Mouse (Mus musculus) myocyte (in vitro differentiated cells): ENCODE measurements around the gene Fndc9. TPM values are rescaled to one million over a fixed set of nuclear protein-coding genes. Genes with fewer than 3 reads are reported as not detected.

Source experiments
- H3K27me3 ChIP-seq: one replicate; pipeline ENCODE4 v1.6.1; 2011; ENCODE audit not compliant: control insufficient read depth, insufficient read depth, insufficient read length
- H3K36me3 ChIP-seq: one replicate; pipeline ENCODE4 v1.6.1; 2011; ENCODE audit not compliant: control insufficient read depth, insufficient read depth
- H3K4me2 ChIP-seq: one replicate; pipeline ENCODE4 v1.6.1; 2011; ENCODE audit warnings: low read depth, control low read depth
- H3K4me3 ChIP-seq: one replicate; pipeline ENCODE4 v1.5.1; 2011; ENCODE audit warnings: mild to moderate bottlenecking, control low read depth, moderate library complexity
- H3K79me2 ChIP-seq: one replicate; pipeline ENCODE4 v1.6.1; 2011; ENCODE audit not compliant: control insufficient read depth, insufficient read depth
- H3ac ChIP-seq: one replicate; pipeline ENCODE4 v1.6.1; 2011; ENCODE audit not compliant: control insufficient read depth, insufficient read length
- CEBPB ChIP-seq: IDR thresholded peaks from 2 replicates; pipeline ENCODE4 v1.6.1; 2011; ENCODE audit warnings: mild to moderate bottlenecking, moderate library complexity; ENCODE audit not compliant: poor library complexity, insufficient read depth, severe bottlenecking
- E2F4 ChIP-seq: IDR thresholded peaks from one replicate; pipeline ENCODE4 v1.6.1; 2011; ENCODE audit warnings: mild to moderate bottlenecking, control low read depth, moderate library complexity; ENCODE audit not compliant: insufficient read depth
- MAX ChIP-seq: IDR thresholded peaks from one replicate; pipeline ENCODE4 v1.6.1; 2011; ENCODE audit warnings: low read depth, mild to moderate bottlenecking, control low read depth
- MYOD1 ChIP-seq, 3 experiments: IDR thresholded peaks; one replicate each; pipeline ENCODE4 v1.6.1; 2011; ENCODE audit warnings: control low read depth in 2 of 3, low read depth in 2 of 3, mild to moderate bottlenecking in 2 of 3, moderate library complexity in 1 of 3; ENCODE audit not compliant: insufficient read length in 2 of 3, control insufficient read depth in 1 of 3
- MYOG ChIP-seq, 3 experiments: IDR thresholded peaks; one replicate each; pipeline ENCODE4 v1.6.1; 2011; ENCODE audit warnings: control low read depth in 2 of 3, low read depth in 2 of 3, mild to moderate bottlenecking in 2 of 3; ENCODE audit not compliant: insufficient read length in 2 of 3, control insufficient read depth in 1 of 3, insufficient read depth in 1 of 3
- POLR2A ChIP-seq: IDR thresholded peaks from one replicate; pipeline ENCODE4 v1.6.1; 2011; ENCODE audit warnings: low read depth, mild to moderate bottlenecking, control low read depth, moderate library complexity; ENCODE audit not compliant: insufficient read length
- POLR2AphosphoS2 ChIP-seq: IDR thresholded peaks from one replicate; pipeline ENCODE4 v1.6.1; 2011; ENCODE audit warnings: low read depth, control low read depth; ENCODE audit not compliant: insufficient read length
- REST ChIP-seq: IDR thresholded peaks from one replicate; pipeline ENCODE4 v1.6.1; 2011; ENCODE audit warnings: mild to moderate bottlenecking, control low read depth, moderate library complexity; ENCODE audit not compliant: insufficient read depth, insufficient read length
- SRF ChIP-seq: IDR thresholded peaks from one replicate; pipeline ENCODE4 v1.6.1; 2011; ENCODE audit warnings: low read depth; ENCODE audit not compliant: control insufficient read depth, insufficient read length
- TCF12 ChIP-seq: IDR thresholded peaks from one replicate; pipeline ENCODE4 v1.6.1; 2011; ENCODE audit warnings: mild to moderate bottlenecking, control low read depth; ENCODE audit not compliant: poor library complexity, insufficient read depth, severe bottlenecking
- TCF3 ChIP-seq: IDR thresholded peaks from one replicate; pipeline ENCODE4 v1.6.1; 2011; ENCODE audit warnings: low read depth, control low read depth; ENCODE audit not compliant: insufficient read length
- USF1 ChIP-seq: IDR thresholded peaks from one replicate; pipeline ENCODE4 v1.6.1; 2011; ENCODE audit warnings: low read depth, mild to moderate bottlenecking, control low read depth, moderate library complexity
- polyA plus RNA-seq: library from polyadenylated mRNA; unstranded; fragments of >200 nt; fragmentation: generic; extraction: Trizol; gene quantifications from one replicate; pipeline ENCODE4 v1.2.1, GENCODE M21; 2012; ENCODE audit warnings: missing spikeins

The Fndc9 gene
- polyA plus RNA-seq, 1 experiment: 0.74 TPM

GRCm38 (mm10) chr11:46251994-46252393 lies 16.7 kb downstream of the Fndc9 start:
- Histone ChIP-seq H3K36me3 (no peaks in the 10 kb centered on the region), H3K4me3 (no peak overlapping the region), H3ac (no peak overlapping the region), H3K27me3 (no peaks in the 10 kb centered on the region), H3K79me2 (no peaks in the 10 kb centered on the region), H3K4me2 (no peak overlapping the region)
- no peak for TF ChIP-seq POLR2AphosphoS2
- peak in 1 of 3 experiments; percentile 31 for TF ChIP-seq MYOG (IDR thresholded peaks at IDR 0.05; ENCODE audit: control insufficient read depth in 1 of 3, insufficient read depth in 1 of 3, insufficient read length in 2 of 3, low read depth in 2 of 3)

GRCm38 (mm10) chr11:46255291-46255690 lies 20.0 kb downstream of the Fndc9 start:
- Histone ChIP-seq H3K36me3 (no peaks in the 10 kb centered on the region), H3K27me3 (no peaks in the 10 kb centered on the region), H3K79me2 (no peaks in the 10 kb centered on the region), H3K4me2 (no peak overlapping the region), H3ac (no peak overlapping the region), H3K4me3 (no peak overlapping the region)
- TF ChIP-seq E2F4 (no peak), MAX (no peak), POLR2A (no peak), MYOD1 (IDR thresholded peaks at IDR 0.05; ENCODE audit: control insufficient read depth in 1 of 3, insufficient read length in 2 of 3, low read depth in 2 of 3) (no peak), REST (no peak)

- no peaks in the 10 kb centered on the region for H3K27me3 ChIP-seq
- H3ac ChIP-seq: no peak overlapping the region
- no peaks in the 10 kb centered on the region for H3K79me2 ChIP-seq
- no peak overlapping the region for H3K4me2 ChIP-seq
- TF ChIP-seq MYOD1 (IDR thresholded peaks at IDR 0.05; ENCODE audit: control insufficient read depth in 1 of 3, insufficient read length in 2 of 3, low read depth in 2 of 3) (no peak), CEBPB (no peak), POLR2AphosphoS2 (no peak), TCF12 (no peak), TCF3 (no peak), REST (no peak), POLR2A (no peak), USF1 (no peak), MYOG (IDR thresholded peaks at IDR 0.05; ENCODE audit: control insufficient read depth in 1 of 3, insufficient read depth in 1 of 3, insufficient read length in 2 of 3, low read depth in 2 of 3) (no peak), MAX (no peak), SRF (no peak), E2F4 (no peak)
- no peaks in the 10 kb centered on the region for H3K36me3 ChIP-seq
- H3K4me3 ChIP-seq: no peak overlapping the region
These were observed 22.9 kb downstream of the Fndc9 start for GRCm38 (mm10) chr11:46258207-46258606.

GRCm38 (mm10) chr11:46258749-46259148 lies 23.4 kb downstream of the Fndc9 start:
- TF ChIP-seq MAX: no peak
- TF ChIP-seq POLR2A: no peak
- no peak for TF ChIP-seq MYOG (IDR thresholded peaks at IDR 0.05; ENCODE audit: control insufficient read depth in 1 of 3, insufficient read depth in 1 of 3, insufficient read length in 2 of 3, low read depth in 2 of 3)
- TF ChIP-seq TCF12: no peak
- no peak for TF ChIP-seq REST
- TF ChIP-seq CEBPB: no peak
- no peak for TF ChIP-seq TCF3
- TF ChIP-seq USF1: no peak
- TF ChIP-seq SRF: no peak
- no peak for TF ChIP-seq E2F4
- no peak for TF ChIP-seq POLR2AphosphoS2
- no peak overlapping the region for H3K4me3 ChIP-seq
- H3K36me3 ChIP-seq: no peaks in the 10 kb centered on the region
- H3ac ChIP-seq: no peak overlapping the region
- H3K27me3 ChIP-seq: no peaks in the 10 kb centered on the region
- no peak overlapping the region for H3K4me2 ChIP-seq
- no peaks in the 10 kb centered on the region for H3K79me2 ChIP-seq

GRCm38 (mm10) chr11:46262854-46263253 lies 27.5 kb downstream of the Fndc9 start:
- no peak overlapping the region for H3K4me2 ChIP-seq
- no peak overlapping the region for H3K4me3 ChIP-seq
- H3K27me3 ChIP-seq: no peaks in the 10 kb centered on the region
- H3K79me2 ChIP-seq: no peaks in the 10 kb centered on the region
- H3ac ChIP-seq: no peak overlapping the region
- H3K36me3 ChIP-seq: no peaks in the 10 kb centered on the region
- TF ChIP-seq E2F4: no peak
- TF ChIP-seq POLR2A: no peak
- TF ChIP-seq REST: no peak
- peak in 1 of 3 experiments; percentile 87 for TF ChIP-seq MYOG (IDR thresholded peaks at IDR 0.05; ENCODE audit: control insufficient read depth in 1 of 3, insufficient read depth in 1 of 3, insufficient read length in 2 of 3, low read depth in 2 of 3)
- TF ChIP-seq TCF12: peak; percentile 3
- no peak for TF ChIP-seq USF1
- TF ChIP-seq MAX: no peak
- peak; percentile 19 for TF ChIP-seq TCF3
- no peak for TF ChIP-seq CEBPB
- no peak for TF ChIP-seq POLR2AphosphoS2
- TF ChIP-seq MYOD1 (IDR thresholded peaks at IDR 0.05; ENCODE audit: control insufficient read depth in 1 of 3, insufficient read length in 2 of 3, low read depth in 2 of 3): peak; percentile 35 to 91 (median 90)
- no peak for TF ChIP-seq SRF
